Mouse (Mus musculus) large intestine, adult 2 months (tissue): ENCODE results near the gene Insm2. TPM values are rescaled to one million over a fixed set of nuclear protein-coding genes. Genes with fewer than 3 reads are reported as not detected.
"Not testable (repeated sequence)": the region's sequence is repeated elsewhere in the genome, so short reads cannot be mapped to it uniquely, and the experiment has no call there.

Experiments used
- DNase-seq: peaks from one replicate; pipeline ENCODE4 v3.0.0-alpha.2; 2012; ENCODE audit warnings: low read depth, low spot score
- WGBS: fragments of 180-500 bp; shearing (Covaris S2); methylation state at CpG from one replicate; pipeline ENCODE4 v1.1.7; 2018; 5-methylcytosine and 5-hydroxymethylcytosine counted together
- polyA plus RNA-seq: library from polyadenylated mRNA; depleted of rRNA; stranded (reverse); fragments of >200 nt; gene quantifications from 2 replicates; pipeline ENCODE4 v1.2.3, GENCODE M21; 2012; rRNA removed

Insm2 gene
- polyA plus RNA-seq = not detected in 2 replicates

DNA sequence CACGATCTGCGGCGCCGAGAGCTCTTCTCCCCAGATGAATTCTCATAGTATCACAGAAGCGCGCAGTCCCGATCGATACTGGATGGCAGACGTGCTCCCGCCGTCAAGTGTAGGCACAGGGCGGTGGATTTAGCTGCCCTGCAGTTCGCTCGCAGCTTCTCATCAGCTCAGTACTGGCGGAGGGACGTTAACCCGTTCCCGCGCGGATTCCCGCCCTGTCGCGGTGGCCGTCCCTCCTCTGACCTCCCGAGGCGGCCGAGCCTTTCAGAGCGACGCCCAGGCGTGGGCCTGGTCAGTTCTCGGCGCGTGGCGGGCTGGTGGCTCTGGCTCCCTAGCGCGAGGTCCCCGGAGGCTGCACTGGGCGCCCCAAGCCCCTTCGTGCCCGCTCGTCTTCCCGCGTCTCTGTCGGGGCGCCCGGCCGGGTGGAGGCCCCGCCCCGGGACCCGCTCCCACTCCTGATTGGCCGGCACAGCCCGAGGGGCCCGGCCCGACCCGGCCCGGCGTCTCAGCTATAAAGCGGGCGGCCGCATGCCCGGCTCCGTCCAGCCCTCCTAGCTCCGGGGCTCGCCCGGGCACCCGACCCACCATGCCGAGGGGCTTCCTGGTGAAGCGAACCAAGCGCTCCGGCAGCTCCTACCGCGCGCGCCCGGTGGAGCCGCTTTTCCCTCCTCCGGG is at the start of gene Insm2:
Gene Insm2 (plus strand): TSS at position 541 of the 675 bp plus-strand sequence.
- no peak for DNase-seq
- WGBS = 2% methylated on average over 77 of the region's 77 CpGs

DNA sequence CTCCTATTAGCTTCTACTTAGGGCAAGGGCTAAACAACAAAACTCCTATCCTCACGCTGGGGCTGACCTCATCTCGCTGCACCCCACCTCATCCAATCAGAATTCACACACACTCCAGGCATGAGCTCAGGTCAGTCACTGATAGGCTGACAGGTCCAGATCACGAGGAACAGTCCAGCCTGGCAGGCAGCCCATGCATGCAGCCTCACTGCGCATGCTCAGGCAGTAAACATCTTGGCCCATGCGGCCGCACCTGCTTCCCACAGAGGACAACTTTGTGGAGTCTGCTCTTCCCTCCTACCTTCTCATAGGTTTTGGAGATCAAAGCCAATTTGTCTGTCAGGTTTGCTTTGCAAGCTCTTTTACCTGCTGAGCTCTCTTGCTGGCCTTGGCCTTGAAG is 44.3 kb upstream of the Insm2 start:
- not testable (repeated sequence) for DNase-seq
- 50% methylated on average over 6 of the region's 6 CpGs for WGBS

DNA sequence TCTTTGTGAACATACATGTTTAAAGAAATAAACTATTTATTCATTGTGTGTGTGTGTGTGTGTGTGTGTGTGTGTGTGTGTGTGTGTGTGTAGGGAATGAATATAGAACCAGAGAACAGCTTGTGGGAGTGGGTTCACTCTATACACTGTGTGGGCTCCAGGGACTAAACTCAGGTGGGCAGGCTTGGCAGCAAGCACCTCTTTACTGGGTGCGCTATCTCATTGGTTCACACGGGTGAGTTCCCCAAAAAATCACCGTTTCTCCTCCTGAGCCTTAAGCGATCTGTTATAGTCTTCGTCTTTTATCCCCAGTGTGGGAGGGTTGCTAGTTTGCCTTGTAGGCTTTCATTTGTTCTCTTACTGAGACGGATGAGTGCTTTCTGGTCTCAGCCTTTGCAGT is 41.4 kb upstream of the Insm2 start:
- no peak for DNase-seq

DNA sequence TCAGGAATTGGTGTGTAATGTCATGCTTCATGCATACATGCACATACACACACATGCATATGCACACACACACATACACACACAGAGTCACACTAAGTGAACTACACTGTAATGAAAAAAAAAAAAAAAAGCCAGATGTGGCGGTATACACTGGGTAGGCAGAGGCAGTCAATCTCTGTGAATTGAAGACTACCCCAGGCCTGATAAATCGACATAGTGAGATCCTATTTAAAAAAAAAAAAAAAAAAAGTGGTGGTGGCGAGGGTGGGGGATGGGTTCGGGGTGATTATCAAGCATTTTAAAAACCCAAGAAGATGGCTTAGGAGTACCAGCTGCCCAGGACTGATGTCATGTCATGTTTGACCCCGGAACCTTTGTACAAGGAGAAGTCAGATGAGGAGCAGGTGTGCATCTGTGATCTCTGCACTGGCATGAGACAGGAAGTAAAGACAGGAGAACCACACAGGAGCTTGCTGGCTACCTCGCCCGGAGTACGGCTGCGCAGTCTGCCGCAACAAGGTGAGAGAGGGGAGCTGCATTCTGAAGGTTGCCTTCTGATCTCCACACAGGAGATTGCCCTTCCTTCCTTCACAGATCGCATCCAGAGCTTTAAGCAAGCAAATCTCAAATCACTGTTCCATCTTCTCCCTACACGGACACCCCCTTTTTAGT is 39.9 kb upstream of the Insm2 start:
- WGBS = 87% methylated on average over 12 of the region's 12 CpGs
- DNase-seq = no peak

More for the DNA sequence above, 41.4 kb upstream of the Insm2 start:
- 84% methylated on average over 6 of the region's 6 CpGs for WGBS

DNA sequence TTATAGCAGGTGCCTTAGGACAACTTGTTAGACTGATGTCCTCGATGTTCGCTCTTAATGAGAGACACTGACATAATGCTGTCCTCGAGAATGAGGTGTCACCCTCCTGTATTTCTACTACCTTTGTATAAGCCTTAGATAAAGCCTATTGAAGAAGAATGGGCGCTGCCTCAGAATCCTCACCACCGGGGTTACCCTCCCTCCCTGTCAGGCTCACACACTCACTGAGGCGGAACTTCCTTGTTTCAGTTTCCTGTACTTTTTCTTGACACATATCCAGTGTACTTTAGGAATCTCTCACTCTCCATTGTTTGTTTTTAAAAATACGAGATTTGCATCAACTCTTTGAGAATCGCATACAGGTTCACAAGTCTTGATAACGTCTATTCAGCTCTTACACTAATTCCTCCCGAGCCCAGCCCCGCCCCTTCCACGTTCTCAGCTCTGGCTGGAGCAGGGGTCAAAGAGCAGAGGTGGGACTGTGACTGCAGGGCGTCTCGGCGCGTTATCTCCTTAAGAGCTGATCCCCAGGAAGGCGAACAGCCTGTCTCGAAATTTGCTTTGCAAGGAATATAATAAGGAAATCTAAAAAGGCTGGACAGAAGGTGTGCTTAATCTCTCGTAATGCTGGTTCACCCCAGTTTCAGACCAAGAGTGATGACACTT is 39.1 kb upstream of the Insm2 start:
- WGBS = 7% methylated on average over 19 of the region's 19 CpGs
- DNase-seq = peak; percentile 64

DNA sequence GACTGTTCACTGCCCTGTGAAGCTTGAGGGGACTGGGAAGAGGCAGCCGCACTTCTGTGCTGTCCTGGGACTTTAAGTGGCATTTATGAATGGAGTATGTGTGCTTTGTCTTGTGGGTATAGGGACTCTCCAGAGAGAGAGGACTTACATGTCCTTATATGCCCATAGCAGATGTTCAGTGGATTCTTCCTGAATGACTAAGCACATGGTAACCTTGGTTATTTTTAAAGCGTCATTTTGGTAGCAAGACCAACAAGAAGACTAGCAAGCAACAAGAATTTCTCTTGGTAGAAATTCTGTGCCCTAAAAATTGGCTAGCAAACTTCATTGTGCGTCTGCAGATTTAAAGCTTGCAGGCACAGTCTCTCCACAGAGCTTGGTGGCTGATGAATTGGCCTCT is 35.5 kb upstream of the Insm2 start:
- 91% methylated on average over 3 of the region's 3 CpGs for WGBS
- no peak for DNase-seq

DNA sequence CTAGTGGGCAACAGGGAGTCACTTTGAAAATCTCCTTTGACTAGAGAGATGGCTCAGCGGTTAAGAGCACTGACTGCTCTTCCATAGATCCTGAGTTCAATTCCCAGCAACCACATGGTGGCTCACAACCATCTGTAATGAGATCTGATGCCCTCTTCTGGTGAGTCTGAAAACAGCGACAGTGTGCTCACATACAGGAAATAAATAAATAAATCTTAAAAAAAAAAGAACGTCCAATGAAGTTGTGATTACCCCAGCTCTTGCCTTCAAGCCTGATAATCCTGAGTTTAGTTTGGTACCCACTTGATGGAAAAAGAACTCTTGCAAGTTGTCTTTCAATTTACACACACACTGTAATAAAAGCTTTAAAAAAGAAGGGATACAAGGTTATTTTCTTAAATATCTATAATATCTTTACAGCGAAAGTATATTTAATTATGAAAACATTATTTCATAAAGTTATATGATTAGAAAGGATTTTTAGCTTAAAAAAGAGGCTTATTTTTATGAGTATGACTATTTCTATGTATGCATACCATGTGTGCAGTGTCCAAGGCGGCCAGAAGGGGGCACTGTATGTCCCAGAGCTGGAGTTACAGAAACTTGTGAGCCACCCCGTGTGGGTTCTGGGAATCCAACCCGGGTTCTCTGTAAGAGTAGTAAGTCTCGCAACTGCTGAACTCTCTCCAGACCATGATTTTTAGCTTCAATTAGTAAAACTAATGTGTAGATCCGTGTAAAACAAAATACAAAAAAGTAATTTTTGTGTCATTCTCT is 34.9 kb upstream of the Insm2 start:
- no peak for DNase-seq
- 88% methylated on average over 9 of the region's 9 CpGs for WGBS

DNA sequence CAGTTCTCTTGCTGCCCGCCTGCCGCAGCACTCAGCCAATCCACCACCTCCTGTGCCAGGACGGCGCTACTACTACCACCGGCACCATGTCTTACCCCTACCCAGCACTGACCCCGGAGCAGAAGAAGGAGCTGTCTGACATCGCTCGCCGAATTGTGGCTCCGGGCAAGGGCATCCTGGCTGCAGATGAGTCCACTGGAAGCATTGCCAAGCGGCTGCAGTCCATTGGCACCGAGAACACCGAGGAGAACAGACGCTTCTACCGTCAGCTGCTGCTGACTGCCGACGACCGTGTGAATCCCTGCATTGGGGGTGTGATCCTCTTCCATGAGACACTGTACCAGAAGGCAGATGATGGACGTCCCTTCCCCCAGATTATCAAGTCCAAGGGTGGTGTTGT is 34.0 kb upstream of the Insm2 start, which contains the start of gene Aldoart2:
Gene Aldoart2 (plus strand): TSS at position 34 of the 400 bp plus-strand sequence.
- no peak for DNase-seq

DNA sequence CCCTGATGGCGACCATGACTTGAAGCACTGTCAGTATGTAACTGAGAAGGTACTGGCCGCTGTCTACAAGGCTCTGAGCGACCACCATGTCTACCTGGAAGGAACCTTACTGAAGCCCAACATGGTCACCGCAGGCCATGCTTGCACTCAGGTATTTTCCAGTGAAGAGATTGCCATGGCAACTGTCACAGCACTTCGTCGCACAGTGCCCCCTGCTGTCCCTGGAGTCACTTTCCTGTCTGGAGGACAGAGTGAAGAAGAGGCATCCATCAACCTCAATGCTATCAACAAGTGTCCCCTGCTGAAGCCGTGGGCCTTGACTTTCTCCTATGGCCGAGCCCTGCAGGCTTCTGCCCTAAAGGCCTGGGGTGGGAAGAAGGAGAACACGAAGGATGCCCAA is 33.4 kb upstream of the Insm2 start:
- no peak for DNase-seq
- 79% methylated on average over 9 of the region's 9 CpGs for WGBS

More for the DNA sequence above, 34.0 kb upstream of the Insm2 start, which contains the start of gene Aldoart2:
- 97% methylated on average over 19 of the region's 19 CpGs for WGBS

DNA sequence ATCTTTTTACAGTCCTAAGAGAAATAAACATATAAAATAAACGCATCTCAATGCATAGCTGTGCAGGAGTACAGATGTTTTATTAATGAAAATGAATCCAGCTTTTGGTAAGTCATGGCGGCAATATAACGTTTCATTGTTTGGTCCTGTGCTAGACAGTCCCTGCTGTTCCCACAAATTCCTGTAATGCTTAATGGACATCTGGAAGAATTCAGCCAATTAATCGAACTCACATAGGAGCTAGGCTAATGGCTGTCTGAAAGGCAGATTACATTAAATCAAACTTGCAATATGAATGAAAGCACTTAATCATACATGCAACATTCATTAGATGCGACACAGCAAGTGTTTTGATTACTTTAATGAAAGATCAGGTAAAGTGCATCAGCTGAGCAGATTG is 32.4 kb upstream of the Insm2 start:
- WGBS = 71% methylated on average over 5 of the region's 5 CpGs
- DNase-seq = no peak

DNA sequence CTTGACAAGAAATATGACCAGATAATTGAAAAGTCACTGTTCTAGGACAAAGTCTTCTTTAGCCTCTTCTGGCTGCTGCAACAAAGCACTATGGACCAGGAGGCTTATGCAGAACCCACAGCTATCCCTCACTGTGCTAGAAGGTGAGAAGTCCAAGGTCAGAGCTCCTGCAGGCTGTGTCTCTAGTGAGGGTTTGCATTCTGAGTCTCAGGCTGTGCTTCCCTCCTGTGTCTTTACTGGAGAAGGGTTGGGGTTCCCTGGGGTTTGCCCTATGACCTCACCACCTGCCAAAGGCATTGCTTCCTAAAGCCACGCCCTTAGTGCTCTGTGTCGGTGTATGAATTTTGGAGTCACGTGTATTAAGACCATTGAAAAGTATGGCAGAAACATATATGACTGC is 30.8 kb upstream of the Insm2 start:
- WGBS = 42% methylated on average over 3 of the region's 3 CpGs
- no peak for DNase-seq

DNA sequence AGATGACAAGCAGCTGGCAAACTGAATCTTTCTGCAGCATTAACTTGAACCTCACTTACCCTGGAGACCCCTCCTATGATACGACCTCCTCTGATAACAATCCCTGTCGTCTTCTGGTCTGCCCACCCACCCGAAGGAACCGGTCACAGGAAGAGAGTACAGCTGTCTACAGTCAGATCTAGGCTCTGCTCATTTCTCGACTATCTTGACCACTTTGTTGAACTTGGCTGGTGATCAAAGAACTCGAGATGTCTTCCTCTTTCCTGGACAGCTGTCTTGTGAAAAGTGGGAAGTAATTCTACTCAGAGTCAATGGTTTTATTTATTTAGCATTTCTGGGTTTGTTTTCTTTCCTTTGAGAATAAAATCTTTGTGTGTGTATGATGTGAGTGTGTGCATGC is 29.6 kb upstream of the Insm2 start:
- peak; percentile 24 for DNase-seq
- WGBS = 10% methylated on average over 6 of the region's 6 CpGs

DNA sequence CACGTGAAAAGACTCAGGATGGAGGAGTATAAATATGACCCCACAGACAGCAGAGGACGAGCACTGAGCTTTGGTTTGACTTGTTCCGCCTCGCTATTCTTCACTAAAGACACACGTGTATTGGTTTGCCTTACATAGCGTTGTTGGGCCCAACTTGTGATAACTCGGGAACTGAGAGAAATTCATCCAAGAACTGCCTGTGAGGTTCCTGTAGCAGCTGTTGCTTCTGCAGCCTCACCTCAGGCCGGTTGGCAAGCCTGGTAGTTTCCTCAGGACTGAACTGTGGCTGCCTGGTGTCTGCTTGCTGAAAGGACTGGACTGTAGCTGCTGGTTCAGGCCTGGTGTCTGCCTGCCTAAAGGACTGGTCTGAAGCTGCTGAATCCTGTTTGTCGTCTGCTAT is 28.6 kb upstream of the Insm2 start:
- no peak for DNase-seq
- 88% methylated on average over 9 of the region's 9 CpGs for WGBS

DNA sequence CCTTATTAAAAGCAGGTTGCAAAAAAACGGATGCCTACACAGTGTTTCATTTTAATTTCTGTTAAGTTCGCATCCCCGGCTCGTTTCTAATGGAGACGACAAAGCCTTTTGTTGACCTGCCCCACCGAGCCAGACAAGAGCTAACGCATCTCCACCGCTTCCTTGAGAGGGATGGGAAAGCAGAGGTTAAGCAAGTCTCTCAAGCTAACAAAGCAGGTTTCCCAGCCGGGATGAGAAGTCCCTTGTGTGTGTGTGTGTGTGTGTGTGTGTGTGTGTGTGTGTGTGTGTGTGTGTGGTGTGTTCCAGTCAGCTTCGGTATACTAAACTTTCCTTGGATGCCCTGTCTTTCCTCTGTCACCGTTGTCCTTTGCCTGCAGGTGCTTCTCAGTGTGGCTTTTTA is 28.0 kb upstream of the Insm2 start:
- WGBS = 79% methylated on average over 11 of the region's 11 CpGs
- DNase-seq = no peak

DNA sequence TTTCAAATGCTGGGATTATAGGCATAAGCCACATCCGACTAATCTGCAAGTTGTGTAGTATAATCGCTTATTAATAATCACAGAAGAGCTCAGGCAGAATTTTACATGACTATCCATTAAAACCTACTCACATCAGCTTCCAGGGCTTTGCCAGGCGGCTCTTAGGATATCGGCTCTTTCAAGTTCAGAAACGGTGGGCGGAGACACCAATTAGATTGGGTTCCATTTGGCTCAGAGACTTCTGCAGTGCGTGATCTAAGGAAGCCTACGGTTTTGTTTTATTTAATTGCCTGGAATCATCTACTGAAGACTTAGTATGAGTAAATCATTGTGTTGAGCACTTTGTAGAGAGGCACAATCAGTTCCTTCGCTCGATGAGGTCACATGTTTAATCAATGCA is 27.6 kb upstream of the Insm2 start:
- no peak for DNase-seq
- WGBS = 77% methylated on average over 10 of the region's 10 CpGs

DNA sequence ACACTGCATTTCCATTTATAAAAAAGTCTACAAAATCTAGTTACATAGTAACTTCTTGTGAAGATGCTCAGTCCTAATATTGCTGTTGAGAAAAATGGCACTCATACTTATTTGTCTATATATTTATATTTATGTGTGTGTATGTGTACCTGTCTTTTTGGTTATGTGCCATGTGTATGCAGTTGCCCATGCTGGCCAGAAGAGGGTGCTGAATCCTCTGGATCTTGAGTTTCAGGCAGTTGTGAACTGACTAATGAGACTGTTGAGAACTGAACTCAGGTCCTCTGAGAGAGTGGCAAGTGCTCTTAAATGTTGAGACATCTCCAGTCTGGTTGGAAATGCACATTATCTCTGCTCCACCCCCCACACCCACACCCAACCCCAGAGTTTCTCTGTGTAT is 26.1 kb upstream of the Insm2 start:
- DNase-seq = no peak

DNA sequence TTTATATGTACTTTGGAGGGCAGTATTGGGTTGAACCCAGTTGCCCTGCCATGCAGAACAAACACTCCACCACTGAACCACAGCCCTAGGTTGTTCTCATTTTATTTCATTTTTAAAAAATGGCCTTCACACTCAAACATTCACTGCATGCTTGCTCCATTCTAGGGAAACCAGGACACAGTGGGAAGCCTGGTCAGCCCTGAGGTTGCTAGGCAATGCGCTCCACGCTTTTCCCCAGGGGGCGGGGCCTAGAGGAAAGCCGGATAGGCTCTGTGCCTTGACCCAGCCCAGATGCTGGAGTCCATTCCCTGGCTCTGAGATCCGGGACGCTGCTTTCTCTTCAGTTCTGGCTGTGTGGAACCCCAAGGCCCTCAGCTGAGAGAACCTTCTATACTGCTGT is 25.4 kb upstream of the Insm2 start:
- DNase-seq = no peak

DNA sequence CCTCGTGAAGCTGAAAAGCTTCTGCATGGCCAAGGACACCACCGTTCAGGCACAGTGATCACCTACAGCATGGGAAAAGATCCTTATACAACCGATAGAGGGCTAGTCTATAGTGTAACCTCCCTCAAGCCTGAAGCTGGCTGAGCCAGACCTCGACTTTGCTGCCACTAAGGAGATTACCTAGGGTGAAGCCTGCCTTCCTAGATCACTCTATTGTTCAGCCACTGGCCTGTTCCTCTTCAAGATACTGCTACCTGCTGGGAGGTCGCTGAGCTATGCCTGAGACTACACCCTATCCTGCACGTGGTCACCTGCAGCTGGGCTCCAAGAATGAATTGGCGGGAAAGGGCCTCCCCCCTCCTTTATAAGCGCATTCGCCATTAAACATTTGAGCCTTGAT is 12.3 kb upstream of the Insm2 start:
- DNase-seq = not testable (repeated sequence)
- WGBS = 54% methylated on average over 9 of the region's 9 CpGs

More for the DNA sequence above, 25.4 kb upstream of the Insm2 start:
- WGBS = 8% methylated on average over 6 of the region's 6 CpGs

DNA sequence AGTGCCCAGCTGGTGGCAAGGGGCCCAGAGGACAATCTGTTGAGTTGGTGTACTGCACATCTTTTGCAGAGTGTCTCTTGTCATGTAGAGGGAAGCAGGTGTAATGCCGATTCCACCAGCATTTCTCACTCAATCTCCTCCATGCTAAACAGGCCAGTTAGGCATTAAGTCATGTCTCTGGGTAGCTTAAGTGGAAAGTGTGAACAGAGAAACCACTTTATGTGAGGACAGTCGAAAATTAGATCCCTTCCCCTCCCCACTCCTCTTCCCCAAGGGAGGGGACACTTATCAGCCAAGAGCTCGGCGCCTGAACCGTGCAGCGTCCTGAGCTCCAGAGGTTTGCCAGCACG is 715 bp upstream of the Insm2 start:
- WGBS = 7% methylated on average over 7 of the region's 7 CpGs
- DNase-seq = no peak
